Mouse (Mus musculus) ES-Bruce4 (cell line): Measurements from ENCODE around the gene Gm9918.

ENCODE experiments used
- EP300 ChIP-seq: IDR thresholded peaks from 2 replicates; pipeline ENCODE4 v1.6.1; 2011; ENCODE audit warnings: low read depth, low read length; ENCODE audit not compliant: insufficient read depth
- POLR2A ChIP-seq: IDR thresholded peaks from one replicate; pipeline ENCODE4 v1.8.1; 2011; ENCODE audit warnings: low read length; ENCODE audit not compliant: insufficient read depth

DNA sequence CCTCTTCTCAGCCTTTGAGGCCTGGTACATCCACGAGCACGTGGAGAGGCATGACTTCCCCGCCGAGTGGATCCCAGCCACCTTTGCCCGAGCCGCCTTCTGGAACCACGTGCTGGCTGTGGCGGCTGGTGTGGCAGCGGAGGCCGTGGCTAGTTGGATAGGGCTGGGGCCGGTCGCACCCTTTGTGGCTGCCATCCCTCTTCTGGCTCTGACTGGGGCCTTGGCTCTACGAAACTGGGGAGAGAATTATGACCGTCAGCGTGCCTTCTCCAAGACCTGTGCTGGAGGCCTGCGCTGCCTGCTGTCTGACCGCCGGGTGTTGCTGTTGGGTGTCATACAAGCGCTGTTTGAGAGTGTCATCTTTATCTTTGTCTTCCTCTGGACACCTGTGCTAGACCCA lies 10.3 kb downstream of the Gm9918 start:
- no peak for TF ChIP-seq EP300
- no peak for TF ChIP-seq POLR2A
